Mouse (Mus musculus): Measurements from ENCODE around the gene Tmem266. TPM values are rescaled to one million over a fixed set of nuclear protein-coding genes. Genes with fewer than 3 reads are reported as not detected.

Gene Tmem266
- total RNA-seq (2015) (not detected in 2 replicates), total RNA-seq (2017) (not detected in 2 replicates)

- ATAC-seq (replicated peaks; ENCODE audit: poor library complexity), result peak; percentile 59
These were observed at the start of gene Tmem266, which contains the start of gene Nrg4 for GRCm38 (mm10) chr9:55326515-55327233. Gene Tmem266, plus strand, starts transcription at chr9:55326913. Gene Nrg4, minus strand, starts transcription at chr9:55326844.

- ATAC-seq (replicated peaks; ENCODE audit: poor library complexity), result no peak; the same call in 1 of the 2 replicates
These were observed 49.2 kb upstream of the Tmem266 start for GRCm38 (mm10) chr9:55277562-55277961.

GRCm38 (mm10) chr9:55279114-55279825 is 47.4 kb upstream of the Tmem266 start:
- no peak for ATAC-seq (replicated peaks; ENCODE audit: poor library complexity)

- ATAC-seq (replicated peaks; ENCODE audit: poor library complexity), result peak; percentile 98
These were observed 43.2 kb upstream of the Tmem266 start for GRCm38 (mm10) chr9:55283516-55283915.

GRCm38 (mm10) chr9:55285197-55285596 is 41.5 kb upstream of the Tmem266 start:
- ATAC-seq (replicated peaks; ENCODE audit: poor library complexity), result peak; percentile 58

GRCm38 (mm10) chr9:55289475-55290198 is 37.1 kb upstream of the Tmem266 start:
- no peak for ATAC-seq (replicated peaks; ENCODE audit: poor library complexity)

- no peak for ATAC-seq (replicated peaks; ENCODE audit: poor library complexity)
These were observed 34.7 kb upstream of the Tmem266 start for GRCm38 (mm10) chr9:55291966-55292365.

- ATAC-seq (replicated peaks; ENCODE audit: poor library complexity), result peak; percentile 95
These were observed 30.5 kb upstream of the Tmem266 start for GRCm38 (mm10) chr9:55296221-55296620.

GRCm38 (mm10) chr9:55307066-55307465 is 19.6 kb upstream of the Tmem266 start:
- ATAC-seq (replicated peaks; ENCODE audit: poor library complexity), result no peak

- ATAC-seq (replicated peaks; ENCODE audit: poor library complexity), result peak; percentile 37; the same call in 1 of the 2 replicates
These were observed 19.2 kb upstream of the Tmem266 start for GRCm38 (mm10) chr9:55307557-55307956.

GRCm38 (mm10) chr9:55308455-55308854 is 18.3 kb upstream of the Tmem266 start:
- peak; percentile 36; the same call in 1 of the 2 replicates for ATAC-seq (replicated peaks; ENCODE audit: poor library complexity)

- ATAC-seq (replicated peaks; ENCODE audit: poor library complexity), result peak; percentile 85
These were observed 15.2 kb upstream of the Tmem266 start for GRCm38 (mm10) chr9:55311560-55311959.

GRCm38 (mm10) chr9:55313619-55314261 is 13.0 kb upstream of the Tmem266 start:
- no peak for ATAC-seq (replicated peaks; ENCODE audit: poor library complexity)

- no peak for ATAC-seq (replicated peaks; ENCODE audit: poor library complexity)
These were observed 4.1 kb upstream of the Tmem266 start for GRCm38 (mm10) chr9:55322641-55323040.

- no peak for ATAC-seq (replicated peaks; ENCODE audit: poor library complexity)
These were observed 2.6 kb upstream of the Tmem266 start for GRCm38 (mm10) chr9:55324085-55324484.

GRCm38 (mm10) chr9:55324516-55324915 is 2.2 kb upstream of the Tmem266 start:
- ATAC-seq (replicated peaks; ENCODE audit: poor library complexity), result no peak

GRCm38 (mm10) chr9:55325061-55325460 is 1.7 kb upstream of the Tmem266 start:
- no peak for ATAC-seq (replicated peaks; ENCODE audit: poor library complexity)

GRCm38 (mm10) chr9:55325564-55326514 is 874 bp upstream of the Tmem266 start:
- ATAC-seq (replicated peaks; ENCODE audit: poor library complexity), result no peak

GRCm38 (mm10) chr9:55327234-55327615 is 512 bp downstream of the Tmem266 start:
- peak; percentile 40; the same call in 1 of the 2 replicates for ATAC-seq (replicated peaks; ENCODE audit: poor library complexity)

All from megakaryocyte progenitor cell, adult 5-6 weeks (primary cell).